Mouse (Mus musculus) brain, embryonic 14.5 days (tissue): ENCODE measurements around the gene Phf11b.

Experiments used
- CTCF ChIP-seq: fragments of 200-500 bp; IDR thresholded peaks from 2 replicates; pipeline ENCODE4 v1.5.1; 2012; ENCODE audit warnings: inconsistent platforms, mild to moderate bottlenecking, moderate library complexity, borderline replicate concordance; ENCODE audit not compliant: insufficient read depth, insufficient read length; ENCODE audit errors: extremely low read depth
- POLR2A ChIP-seq: fragments of 200-500 bp; IDR thresholded peaks from 2 replicates; pipeline ENCODE4 v1.6.1; 2012; ENCODE audit warnings: mild to moderate bottlenecking, inconsistent platforms, borderline replicate concordance; ENCODE audit not compliant: poor library complexity, insufficient read depth, insufficient read length, severe bottlenecking; ENCODE audit errors: extremely low read depth

GRCm38 (mm10) chr14:59389532-59389931, 48.4 kb upstream of the Phf11b start:
- TF ChIP-seq CTCF (no peak), POLR2A (no peak)
